Mouse (Mus musculus): ENCODE results near the gene Gm4836. TPM values are rescaled to one million over a fixed set of nuclear protein-coding genes. Genes with fewer than 3 reads are reported as not detected.

Gene Gm4836
- polyA plus RNA-seq (2012; rRNA removed; ENCODE audit: low replicate concordance), result not detected in 2 replicates

DNA sequence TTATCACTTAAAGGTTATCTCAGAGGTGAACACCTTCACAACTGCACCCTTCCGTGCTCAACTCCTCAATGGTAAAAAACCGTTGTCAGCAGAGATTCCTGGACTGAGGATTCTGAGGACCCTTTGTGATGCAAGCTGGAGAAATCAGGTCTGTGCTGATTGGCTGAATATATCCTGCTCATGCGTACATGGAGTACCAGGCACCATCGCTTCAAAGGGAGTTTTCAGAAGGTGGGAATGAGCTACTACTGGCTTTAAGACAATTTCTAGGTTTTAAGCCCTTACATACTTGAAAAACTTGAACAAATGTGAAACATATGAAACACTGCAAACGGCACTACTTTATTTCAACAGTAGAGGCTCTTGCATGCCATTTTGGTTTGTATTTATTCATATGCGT lies at the start of gene Gm4836:
Gene Gm4836, minus strand, starts transcription at position 101 of the 400 bp plus-strand sequence.

